ENCODE assay signal across 8 mouse cellular contexts in genomic region chr13:101810667-101811066, GRCm38 (mm10). TPM values are rescaled to one million over a fixed set of nuclear protein-coding genes. Genes with fewer than 3 reads are reported as not detected.
DNase-seq lines count a peak whose midpoint lies in the region; ATAC-seq lines count a peak whose summit lies in the region.

No protein-coding gene starts in this region.

- DNase-seq in heart, adult 11 months: peak; percentile 96
- DNase-seq in heart, postnatal 14 days: no peak
- peak; percentile 25 for DNase-seq in Muller cell, postnatal 12 days (ENCODE audit: inconsistent ontology term)
- peak; percentile 9 to 11 for DNase-seq in cerebellum, postnatal 36 days
- DNase-seq in layer of hippocampus, postnatal 36 days: peak; percentile 60 to 72
- no peak for DNase-seq in retina, postnatal 1 day
- no peak for DNase-seq in B cell, adult 2 months

- no peak for ATAC-seq in erythroid progenitor cell, adult 5-6 weeks (replicated peaks; ENCODE audit: low FRiP score, poor library complexity, severe bottlenecking)

- intact Hi-C loops in heart, postnatal 14 days (cut with DNase I): no loop called here

RNA-seq across cellular contexts. Expression of gene Pik3r1, which starts 42.6 kb away (rescaled TPM):
- 100 to 1,000 TPM in 1 of 2 experiments, 10 to 100 TPM in 1; 99.1 to 106 TPM for total RNA-seq in heart, postnatal 14 days (2021)
- total RNA-seq in layer of hippocampus, postnatal 36 days (2021): 10 to 100 TPM; 81.9 to 94.1 TPM
- 119 and 126 TPM in 2 replicates for total RNA-seq in erythroid progenitor cell, adult 5-6 weeks (2015; ENCODE audit: low replicate concordance)
- total RNA-seq in erythroid progenitor cell, adult 5-6 weeks (2017; ENCODE audit: low replicate concordance): 173 and 241 TPM in 2 replicates

Comparison
In these comparisons a context has a peak if more than half of its experiments do, and no peak if none do; other contexts are left out.
1. DNase-seq: peak in heart, adult 11 months (single experiment), Muller cell, postnatal 12 days (single experiment), cerebellum, postnatal 36 days (2 of 2) and layer of hippocampus, postnatal 36 days (2 of 2); none in heart, postnatal 14 days (0 of 2), retina, postnatal 1 day (single experiment) and B cell, adult 2 months (0 of 2).